9 mouse cellular contexts compared by ENCODE assay signal in the genomic region with DNA sequence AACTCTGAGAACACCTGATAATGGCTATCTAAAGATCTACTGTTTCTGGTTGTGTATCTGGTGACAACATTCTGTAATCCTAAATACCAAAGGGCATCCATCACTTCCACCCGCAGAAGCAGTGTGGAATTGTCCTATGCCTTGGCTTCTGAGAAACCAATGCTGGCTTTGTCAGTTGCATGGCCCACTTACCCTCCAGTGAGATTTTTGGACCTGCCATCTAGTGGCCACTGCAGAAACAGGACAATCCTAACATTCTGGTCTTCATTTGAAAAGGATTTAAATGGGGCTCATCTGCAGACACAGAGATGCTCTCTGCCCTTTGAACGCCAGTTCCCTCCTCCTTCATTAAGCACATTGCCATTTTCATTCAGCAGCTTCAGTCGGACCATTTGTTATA.
DNase-seq lines count a peak whose midpoint lies in the region; ATAC-seq and TF ChIP-seq lines count a peak whose summit lies in the region.
"Had no signal": no experiment of that assay in that cellular context is flagged by ENCODE, and none has a peak within 500 bp of the region (broad histone marks: within the 10 kb centered on the region; RNA-seq: fewer than 3 reads in every experiment).

No protein-coding gene starts in this region.

- H3K4me3 ChIP-seq in heart, embryonic 12.5 days, result no peak overlapping the region
- no peak overlapping the region for H3K4me3 ChIP-seq in cortical plate, adult 2 months (ENCODE audit: insufficient read depth, low read length)
- H3K4me3 ChIP-seq: heart, embryonic 13.5 days had no signal

- TF ChIP-seq POLR2A in cortical plate, adult 2 months (IDR thresholded peaks at IDR 0.05; ENCODE audit: extremely low read depth, insufficient read depth, low read length), result no peak

- TF ChIP-seq CTCF in cortical plate, adult 2 months (IDR thresholded peaks at IDR 0.05; ENCODE audit: extremely low read depth, insufficient read depth, low read length), result peak; percentile 55

- H3K27me3 ChIP-seq in heart, embryonic 12.5 days (replicated peaks), result no peaks in the 10 kb centered on the region
- H3K27me3 ChIP-seq: heart, embryonic 13.5 days had no signal

- H3K9ac ChIP-seq in heart, embryonic 12.5 days, result no peak overlapping the region
- H3K9ac ChIP-seq: heart, embryonic 13.5 days had no signal

- H3K9me3 ChIP-seq in heart, embryonic 12.5 days (replicated peaks), result no peaks in the 10 kb centered on the region
- H3K9me3 ChIP-seq: heart, embryonic 13.5 days had no signal

- DNase-seq in heart, adult 18-20 months, result peak; percentile 33 to 56
- peak; percentile 10 for DNase-seq in thymus, postnatal 0 days (ENCODE audit: low spot score)
- no peak for DNase-seq in thymus, postnatal 10 days (ENCODE audit: low spot score in 2 of 2)
- peak; percentile 24 for DNase-seq in lung, postnatal 14 days
- no peak for DNase-seq in thymus, postnatal 36 days

- no peak overlapping the region for H3K4me2 ChIP-seq in heart, embryonic 12.5 days
- H3K4me2 ChIP-seq: heart, embryonic 13.5 days had no signal

- peaks cover 19% of the 10 kb centered on the region for H3K4me1 ChIP-seq in heart, embryonic 12.5 days (replicated peaks)
- H3K4me1 ChIP-seq in cortical plate, adult 2 months (ENCODE audit: control insufficient read depth, insufficient read depth, low read length), result no peaks in the 10 kb centered on the region

- WGBS in heart, embryonic 12.5 days, result 57% methylated on average over 3 of the region's 3 CpGs

- no peak for ATAC-seq in heart, embryonic 12.5 days (ENCODE audit: insufficient number of reproducible peaks, low FRiP score)
- no peak for ATAC-seq in erythroid progenitor cell, adult 5-6 weeks (replicated peaks; ENCODE audit: low FRiP score, poor library complexity, severe bottlenecking)

- no peaks in the 10 kb centered on the region for H3K36me3 ChIP-seq in heart, embryonic 12.5 days
- H3K36me3 ChIP-seq: heart, embryonic 13.5 days had no signal

- H3K27ac ChIP-seq in heart, embryonic 12.5 days (ENCODE audit: poor library complexity, severe bottlenecking), result no peak overlapping the region
- no peak overlapping the region for H3K27ac ChIP-seq in cortical plate, adult 2 months (ENCODE audit: insufficient read depth, low read length)
- H3K27ac ChIP-seq: heart, embryonic 13.5 days had no signal

Comparison
In these comparisons a context has a peak if more than half of its experiments do, and no peak if none do; other contexts are left out.
1. DNase-seq: peak in heart, adult 18-20 months (2 of 2), thymus, postnatal 0 days (single experiment) and lung, postnatal 14 days (single experiment); none in thymus, postnatal 10 days (0 of 2) and thymus, postnatal 36 days (0 of 2).